Mouse (Mus musculus): ENCODE results near the gene Ggct.

- TF ChIP-seq CTCF (IDR thresholded peaks at IDR 0.05; ENCODE audit: low read depth) (no peak), EP300 (IDR thresholded peaks at IDR 0.05; ENCODE audit: low read depth) (no peak)
Measured at GRCm38 (mm10) chr6:55012516-55012915, 19.8 kb upstream of the Ggct start.
